Mouse (Mus musculus) cerebellum, adult 9-10 months (tissue): Measurements from ENCODE around the gene Tmem100.

Source experiments
- DNase-seq: peaks from one replicate; pipeline ENCODE4 v3.0.0; 2022

Tmem100 gene

DNA sequence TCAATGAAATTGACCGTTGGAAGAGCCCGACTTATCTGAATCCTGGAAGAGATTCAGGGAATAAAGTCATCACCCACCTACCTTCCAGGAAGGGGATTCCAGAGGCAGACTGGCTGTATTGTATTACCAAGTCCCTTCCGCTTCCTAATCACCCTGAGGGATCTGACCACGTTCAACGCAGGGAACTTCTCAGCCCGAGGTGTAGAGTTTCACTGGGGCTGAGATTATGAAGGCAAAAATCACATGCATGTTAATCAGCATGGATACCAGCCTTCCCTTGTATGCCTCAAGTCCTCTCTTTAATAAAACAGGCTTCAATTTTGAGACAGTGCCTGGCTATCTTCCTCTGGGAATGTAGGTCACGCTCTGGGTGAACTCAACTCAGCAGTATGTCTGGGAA is 14.9 kb upstream of the Tmem100 start:
- DNase-seq = no peak

DNA sequence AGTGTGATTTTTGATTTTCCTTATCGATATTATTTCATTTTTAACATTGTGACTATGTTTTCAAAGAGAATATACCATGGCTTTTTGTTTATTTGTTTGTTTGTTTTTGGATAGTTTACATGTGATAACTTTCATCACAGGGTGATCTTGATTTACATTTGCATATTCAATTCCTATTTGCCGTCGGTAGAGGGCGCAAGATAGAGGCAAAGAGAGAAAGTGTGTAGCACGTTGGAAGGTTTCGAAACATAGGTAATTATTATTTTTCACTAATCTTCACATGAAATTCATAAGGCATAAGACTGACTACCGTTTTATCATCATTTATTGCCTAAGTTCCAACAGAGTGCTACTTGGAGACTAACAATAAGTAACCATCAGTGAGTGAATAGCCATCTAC is 11.0 kb upstream of the Tmem100 start:
- DNase-seq = peak; percentile 23

DNA sequence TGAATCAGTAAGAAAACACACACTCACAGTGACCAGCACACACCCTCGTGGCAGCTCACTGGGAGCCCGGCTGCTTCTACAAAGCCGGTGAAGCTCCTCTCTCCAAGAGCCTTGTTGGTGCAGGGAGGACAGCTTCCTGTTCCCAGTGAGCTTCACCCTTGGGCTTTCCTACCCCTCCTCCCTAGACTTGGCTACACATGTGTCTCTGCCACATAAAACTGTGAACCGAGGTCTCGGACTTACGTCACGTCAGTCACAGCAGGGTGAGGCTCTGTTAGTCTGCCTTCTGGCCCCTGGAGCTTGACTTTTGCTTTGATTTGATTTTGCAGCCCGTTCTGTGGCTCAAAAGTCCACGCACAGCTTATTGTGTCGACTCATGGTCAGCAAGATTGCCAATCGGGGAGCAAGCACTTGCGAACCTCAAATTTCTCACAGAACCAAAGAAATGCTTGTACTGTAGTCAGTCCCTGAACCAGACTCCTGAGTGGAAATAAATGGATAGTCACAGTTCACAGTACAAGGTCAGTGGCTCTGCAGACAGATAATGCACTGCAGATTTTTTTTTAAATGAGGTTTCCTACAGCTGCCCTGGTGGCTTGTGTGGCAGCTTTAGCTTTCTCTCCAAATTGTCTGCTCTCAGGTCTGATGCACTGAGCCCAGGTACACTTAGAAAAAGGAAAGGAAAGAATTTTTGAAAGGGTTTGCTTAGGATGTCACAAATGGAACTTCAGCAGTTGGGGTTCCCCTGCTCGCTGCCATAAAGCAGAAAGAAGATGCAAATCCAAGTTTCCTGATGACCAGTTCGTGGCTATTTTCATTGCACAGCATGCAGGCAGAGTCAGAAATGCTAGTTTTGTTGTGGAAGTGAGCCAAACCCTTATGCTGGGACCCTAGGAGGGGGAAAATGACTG is 4.0 kb upstream of the Tmem100 start:
- DNase-seq = no peak

DNA sequence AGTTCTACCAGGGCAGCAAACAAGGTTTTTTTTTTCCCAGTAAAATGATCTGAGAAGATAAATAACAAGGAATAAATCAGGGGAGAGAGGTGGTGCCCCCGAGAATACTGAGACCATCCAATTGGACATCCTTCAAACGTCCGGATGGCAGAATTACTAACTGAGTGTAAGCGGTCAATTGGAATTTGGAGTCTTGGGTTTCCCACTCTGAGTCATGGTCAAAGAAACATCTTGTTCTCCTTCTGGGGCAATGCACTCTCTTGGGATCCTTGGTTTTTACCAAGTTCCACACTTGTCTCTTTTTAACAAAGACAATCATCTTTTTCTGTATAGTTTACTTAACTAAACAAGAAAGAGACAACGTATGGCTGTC is 3.4 kb upstream of the Tmem100 start:
- DNase-seq = no peak

DNA sequence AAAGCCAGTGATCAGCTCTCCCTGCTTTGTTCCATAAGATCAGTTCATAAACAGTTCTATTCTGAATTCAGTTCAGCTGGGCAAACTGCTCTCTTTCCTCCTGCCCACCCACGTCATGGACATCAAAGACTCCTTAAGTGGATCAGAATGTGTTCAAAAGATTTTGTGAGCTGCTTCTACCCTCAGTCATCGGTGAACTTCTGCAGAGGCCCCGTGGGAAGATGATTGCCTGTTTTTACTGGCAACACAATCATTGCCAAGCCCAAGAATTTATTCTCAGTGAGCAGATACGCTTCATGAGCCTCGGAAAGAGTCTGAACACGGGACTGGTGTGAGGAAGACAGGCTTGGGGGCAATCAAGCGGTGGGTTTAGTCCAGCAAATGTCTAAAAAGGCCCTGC is 2.9 kb upstream of the Tmem100 start:
- DNase-seq = no peak

DNA sequence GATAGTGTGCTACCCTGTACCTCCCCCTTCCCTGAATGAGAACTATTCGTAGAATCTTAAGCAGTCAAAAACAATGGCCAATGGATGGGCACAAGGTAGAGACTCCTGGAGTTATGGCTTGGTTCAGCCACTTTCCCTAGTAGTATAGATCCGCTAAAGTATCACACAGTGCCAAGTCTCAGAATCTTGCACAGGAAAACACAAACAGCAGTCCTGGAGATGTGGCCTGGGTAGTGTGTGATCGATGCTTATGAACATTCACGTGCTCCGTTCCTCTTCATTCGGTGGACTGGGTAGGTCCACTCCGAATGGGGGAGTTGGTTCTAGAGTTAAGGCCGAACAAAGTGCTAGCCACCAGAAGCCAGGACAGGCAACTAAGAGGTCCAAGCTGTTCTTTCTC is 1.4 kb upstream of the Tmem100 start:
- no peak for DNase-seq

DNA sequence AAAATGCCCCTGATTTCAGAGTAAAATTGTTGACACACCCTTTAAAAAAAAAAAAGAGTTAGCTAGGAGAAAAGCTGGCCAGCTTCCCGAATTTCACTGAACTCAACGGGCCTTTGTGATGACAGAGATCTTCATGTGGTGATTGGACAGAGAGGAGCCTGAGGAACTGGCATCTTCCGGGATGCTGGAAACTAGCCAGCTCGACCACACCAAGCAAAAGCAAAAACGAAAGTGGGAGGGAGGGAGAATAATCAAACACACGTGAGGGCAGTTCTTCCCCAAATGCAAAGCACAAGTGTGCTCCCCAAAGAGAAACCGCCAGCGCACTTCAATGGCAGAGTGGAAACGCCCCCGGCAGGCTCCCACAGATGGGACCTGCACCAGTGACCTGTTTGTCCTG is 794 bp upstream of the Tmem100 start:
- no peak for DNase-seq

DNA sequence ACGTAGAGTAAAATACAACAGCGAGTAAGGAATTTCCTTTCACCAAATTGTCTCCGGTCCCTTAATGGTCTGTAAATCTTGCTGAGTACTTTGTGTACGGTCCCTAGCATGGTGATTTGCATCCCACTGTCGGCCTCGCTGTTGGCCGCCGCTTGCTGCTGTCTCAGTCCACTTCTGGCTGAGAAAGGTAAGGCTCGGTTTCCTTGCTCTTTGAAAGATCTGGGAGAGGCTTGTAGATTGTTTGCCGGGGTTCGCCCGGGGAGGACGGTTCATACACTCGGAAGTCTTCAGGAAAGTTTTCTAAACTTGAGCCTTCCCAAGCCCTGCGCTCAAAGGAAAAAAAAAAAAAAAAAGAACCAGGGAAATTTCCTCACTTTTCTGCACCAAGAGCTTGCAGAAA is 409 bp downstream of the Tmem100 start:
- no peak for DNase-seq

DNA sequence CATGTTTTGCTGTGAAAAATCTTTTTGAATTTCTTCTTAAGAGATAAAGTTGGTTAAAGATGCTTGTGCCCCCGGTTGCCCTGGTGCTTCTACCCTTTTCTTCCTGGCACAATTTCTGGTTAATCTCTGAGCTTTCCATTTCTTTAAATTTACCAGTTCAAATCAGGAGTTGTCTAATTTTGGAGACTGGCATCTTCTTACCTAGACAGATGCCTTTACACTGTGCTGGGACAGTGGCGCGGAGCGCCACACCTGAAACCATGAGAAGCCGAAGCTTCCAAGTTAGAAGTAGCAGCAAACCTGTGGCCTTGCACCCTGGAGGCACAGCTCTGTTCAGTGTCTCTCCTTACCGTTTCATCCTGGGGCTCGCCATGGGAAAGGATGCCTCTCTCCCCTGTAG is 928 bp downstream of the Tmem100 start:
- DNase-seq = no peak

DNA sequence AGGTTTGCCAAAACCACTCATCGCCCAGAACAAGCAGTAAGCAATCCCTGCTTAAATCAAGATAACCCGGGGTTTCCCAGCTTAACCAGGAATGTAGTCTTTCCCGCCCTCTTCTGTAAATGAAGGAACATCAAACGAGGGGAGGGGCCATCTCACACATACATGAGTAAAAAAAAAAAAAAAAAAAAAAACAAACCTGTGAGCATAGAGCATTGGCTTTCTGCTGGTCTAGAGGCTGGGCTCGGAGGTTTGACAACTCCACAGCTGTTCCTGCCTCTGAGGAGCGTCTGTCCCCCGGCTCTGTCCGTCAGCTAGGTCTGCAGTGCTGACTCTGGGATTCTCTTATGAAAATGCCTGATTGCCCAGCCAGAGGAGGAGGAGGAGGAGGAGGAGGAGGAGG is 2.7 kb downstream of the Tmem100 start:
- no peak for DNase-seq

DNA sequence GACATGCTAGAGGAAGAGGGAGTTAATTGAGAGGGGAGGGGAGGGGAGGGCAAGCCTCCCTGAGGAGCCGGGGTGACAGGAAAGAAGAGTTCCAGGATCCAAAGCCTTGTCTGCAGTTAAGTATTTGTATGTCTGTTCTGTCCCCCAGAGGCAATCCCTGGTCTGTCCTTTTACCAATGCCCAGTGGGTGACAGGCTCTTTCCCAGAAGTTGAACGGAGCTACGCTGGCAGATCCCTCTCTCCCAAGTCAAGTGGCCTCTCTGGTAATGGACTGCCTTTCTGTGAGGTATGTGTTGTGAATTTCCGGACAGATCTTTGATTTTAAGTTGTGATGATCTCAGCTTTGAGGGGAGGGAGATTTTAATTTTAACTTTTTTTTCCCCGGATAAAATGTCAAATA is 3.3 kb downstream of the Tmem100 start:
- DNase-seq = no peak

DNA sequence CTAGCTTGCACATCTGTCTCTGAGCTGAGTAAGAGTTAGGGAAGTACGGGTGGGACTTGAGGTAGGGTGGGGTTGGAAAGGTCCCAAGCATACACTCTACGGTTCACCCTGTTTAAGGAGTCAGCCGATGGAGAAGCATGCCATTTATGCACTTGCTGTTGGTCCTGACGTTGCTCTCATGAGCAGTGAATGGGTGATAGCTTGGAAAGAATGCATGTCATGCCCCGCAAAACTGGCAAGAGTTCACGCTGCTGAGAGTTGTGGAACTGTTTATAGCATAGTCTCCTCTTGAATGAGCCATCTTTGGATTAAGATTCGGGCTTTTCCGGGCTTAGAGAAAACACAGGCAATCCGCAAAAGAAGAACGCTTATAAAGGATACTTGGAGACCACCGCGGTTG is 4.5 kb downstream of the Tmem100 start:
- DNase-seq = no peak

DNA sequence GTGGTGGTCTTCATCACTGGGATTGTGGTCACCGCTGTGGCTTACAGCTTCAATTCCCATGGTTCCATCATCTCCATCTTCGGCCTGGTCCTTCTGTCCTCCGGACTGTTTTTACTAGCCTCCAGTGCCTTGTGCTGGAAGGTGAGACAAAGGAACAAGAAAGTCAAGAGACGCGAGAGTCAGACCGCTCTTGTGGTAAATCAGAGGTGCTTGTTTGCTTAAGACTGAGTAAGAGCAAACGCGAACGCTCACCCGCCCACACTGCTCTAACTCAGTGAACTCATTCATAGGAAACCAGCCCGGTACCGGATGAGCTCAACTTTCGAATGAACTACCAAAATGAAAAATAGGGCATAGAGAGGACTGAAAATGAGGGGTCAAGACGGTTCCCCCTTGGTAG is 5.4 kb downstream of the Tmem100 start:
- no peak for DNase-seq

DNA sequence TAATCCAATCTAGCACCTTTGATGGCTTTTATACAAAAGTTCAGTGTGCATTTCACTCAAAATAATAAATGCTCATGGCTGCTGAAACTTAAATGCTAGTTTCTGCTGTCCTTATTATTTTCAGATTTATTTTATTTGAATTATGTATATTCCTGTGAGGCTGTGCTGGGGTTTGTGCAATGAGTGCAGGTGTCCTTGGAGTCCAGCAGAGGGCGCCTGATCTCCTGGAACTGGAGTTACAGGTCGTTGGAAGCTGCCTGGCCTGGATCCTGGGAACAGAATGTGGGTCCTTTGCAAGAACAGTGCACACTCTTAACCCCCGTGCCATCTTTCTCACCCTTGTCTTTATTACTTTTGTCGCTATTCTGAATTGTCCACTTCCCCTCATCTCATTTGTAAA is 6.3 kb downstream of the Tmem100 start:
- no peak for DNase-seq

DNA sequence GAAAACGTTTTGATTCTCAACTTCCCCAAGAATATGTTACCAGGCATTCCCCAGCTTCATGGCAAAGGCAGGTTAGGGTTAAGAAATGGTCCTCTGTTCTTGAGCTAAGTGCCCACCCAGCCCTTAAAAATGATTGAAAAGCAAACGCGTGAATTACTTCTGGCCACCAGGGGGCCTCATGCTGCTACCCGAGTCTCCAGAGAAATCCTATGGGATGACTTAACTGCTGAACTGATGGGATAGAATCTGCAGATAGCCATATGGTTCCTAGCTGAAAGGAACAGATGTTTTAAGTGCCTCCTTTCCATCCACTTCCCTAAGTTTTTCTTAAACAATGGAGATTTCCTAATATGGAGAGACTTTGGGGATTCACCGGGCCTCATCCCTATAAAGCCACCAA is 7.9 kb downstream of the Tmem100 start:
- DNase-seq = no peak

DNA sequence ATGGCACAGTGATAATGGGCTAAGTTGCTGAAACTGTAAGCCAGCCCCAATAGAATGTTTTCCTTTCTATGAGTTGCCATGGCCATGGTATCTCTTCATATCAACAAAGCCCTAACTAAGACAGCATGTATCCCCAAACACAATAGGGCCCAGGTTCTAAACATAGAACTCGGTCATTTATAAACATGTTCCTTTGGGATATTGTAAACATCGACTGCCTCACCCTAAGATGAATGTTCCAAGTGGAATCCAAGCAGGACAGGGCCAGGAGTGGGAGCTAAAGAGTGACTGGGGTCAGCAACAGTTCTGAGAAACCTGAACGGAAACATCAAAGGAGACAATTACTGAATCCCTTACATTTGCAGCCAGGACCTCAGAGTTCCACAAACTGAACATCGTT is 14.3 kb downstream of the Tmem100 start:
- no peak for DNase-seq

DNA sequence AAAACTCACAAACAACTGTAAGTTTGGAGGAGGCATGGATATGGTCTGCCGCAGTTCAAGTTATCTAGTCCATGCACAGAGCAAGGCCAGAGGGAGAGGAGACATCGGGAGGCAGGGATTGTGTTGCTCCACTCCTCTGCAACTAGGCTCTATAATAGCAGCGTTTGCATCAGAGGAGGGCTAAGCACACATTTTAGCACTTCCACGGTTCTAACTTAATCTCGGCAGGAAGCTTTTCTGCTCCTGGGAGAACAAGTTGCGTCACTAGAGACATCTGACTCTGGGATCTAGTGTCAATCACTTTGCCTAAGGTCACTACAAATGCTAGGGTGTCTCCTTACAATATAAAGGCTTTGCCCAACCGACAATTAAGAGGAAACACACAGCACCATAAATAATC is 16.1 kb downstream of the Tmem100 start:
- DNase-seq = no peak

DNA sequence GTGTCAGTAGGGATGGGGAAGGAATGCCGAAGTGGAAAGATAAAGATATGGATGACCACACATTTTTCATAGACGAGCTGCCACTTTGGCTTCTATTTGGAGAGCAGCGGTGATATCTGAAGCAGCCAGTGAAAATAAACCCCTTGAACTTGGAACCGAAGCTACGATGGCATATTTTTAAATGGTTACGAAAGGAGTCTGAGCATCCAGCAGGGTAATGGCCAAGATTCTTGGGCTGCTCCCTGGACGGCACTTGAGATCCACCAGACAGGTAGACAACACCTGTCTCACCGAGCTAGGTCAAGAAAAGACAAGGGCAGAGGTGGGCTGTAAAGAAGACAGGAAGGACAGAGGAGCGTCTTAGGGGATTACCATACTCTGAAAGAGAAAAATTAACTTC is 17.1 kb downstream of the Tmem100 start:
- no peak for DNase-seq

DNA sequence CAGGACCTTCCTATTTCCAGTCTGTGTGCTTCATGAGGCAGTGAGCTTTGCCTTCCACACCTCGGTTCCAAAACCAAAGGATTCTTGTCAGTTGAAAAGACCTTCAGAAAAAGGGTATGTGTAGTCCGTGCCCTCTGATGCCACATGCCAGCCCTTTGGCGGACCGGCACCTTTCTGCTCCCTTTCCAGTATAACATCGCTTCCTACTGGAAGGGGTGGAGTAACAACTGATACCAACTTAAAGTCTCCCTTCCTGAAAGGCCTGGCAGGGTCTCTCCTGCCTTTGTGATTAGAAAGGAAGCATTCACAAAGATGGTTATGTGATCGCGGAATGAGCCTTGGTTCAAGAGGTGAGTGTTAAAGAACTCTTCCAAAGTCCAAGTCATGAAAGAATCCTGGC is 19.9 kb downstream of the Tmem100 start:
- no peak for DNase-seq

DNA sequence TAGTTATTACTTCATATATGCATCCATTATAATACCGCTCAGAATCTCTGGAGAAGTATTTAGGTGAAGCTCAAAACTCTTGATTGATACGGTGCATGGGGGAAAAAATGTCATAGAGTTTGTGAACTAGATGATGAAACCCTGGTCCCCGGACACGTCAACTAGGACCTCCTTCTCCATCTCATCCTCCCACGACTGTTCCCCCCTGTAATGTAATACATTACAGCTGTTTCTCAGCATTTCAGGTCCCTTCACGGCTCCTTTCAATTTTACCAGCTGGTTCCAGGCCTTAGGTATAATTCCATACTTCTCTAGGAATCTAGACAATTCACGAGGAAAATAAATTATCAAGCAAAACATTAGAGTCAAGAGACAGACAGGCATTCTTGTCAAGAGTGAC is 22.6 kb downstream of the Tmem100 start:
- no peak for DNase-seq

DNA sequence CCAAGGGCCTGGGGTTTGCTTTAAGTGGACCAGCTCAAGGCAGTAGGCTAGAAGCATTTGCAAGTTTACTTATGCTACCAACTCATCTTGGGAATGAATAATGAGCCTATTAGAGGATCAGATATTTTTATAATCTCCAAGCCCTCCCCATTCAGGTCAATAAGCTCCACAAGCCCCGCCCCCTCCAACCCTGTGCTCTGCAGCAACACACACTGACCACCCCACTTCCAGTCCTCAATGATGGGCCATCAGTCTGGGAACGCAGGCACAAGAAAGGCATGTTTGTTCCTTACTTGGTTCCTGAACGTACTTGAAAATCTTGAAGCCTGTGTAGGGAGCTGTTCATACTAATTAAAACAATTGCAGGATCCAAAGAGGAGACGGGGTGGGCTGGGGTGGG is 23.7 kb downstream of the Tmem100 start:
- no peak for DNase-seq

DNA sequence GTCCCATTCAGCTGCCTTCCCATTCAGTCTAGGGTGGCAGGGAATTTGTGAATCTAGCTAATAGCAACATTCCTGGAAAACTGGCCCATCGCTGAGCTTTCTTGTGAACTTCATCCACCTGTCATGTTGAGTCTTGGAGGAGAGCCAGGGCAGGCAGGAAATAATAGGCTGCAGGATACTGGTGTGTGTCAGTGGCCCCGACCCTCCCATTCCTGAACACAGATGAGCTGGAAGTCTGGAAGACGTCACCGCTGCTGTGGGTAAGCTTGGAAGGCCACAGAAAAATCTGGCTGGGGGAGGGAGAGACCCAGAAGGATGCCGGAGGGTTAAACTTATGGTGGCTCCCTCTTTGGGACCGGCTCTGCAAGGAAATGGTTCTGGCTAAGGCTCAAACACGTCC is 24.3 kb downstream of the Tmem100 start:
- DNase-seq = no peak

DNA sequence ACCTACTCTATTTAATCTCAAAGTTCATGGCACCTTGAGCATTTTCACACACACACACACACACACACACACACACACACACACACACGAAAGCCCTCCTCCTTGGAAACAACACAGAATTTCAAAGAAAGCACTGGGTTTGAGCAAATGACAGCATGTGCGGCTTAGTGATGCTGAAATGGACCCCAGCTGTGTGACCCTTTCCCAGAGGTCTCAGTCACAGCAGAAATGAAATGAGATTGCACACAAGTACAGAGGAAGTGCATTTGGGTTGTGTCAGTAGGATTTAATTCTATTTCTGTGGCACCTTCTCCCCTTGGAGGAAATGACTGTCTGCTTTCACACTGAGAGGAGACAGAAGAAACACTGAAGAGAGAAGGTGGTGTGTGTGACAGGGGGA is 26.9 kb downstream of the Tmem100 start:
- DNase-seq = no peak

DNA sequence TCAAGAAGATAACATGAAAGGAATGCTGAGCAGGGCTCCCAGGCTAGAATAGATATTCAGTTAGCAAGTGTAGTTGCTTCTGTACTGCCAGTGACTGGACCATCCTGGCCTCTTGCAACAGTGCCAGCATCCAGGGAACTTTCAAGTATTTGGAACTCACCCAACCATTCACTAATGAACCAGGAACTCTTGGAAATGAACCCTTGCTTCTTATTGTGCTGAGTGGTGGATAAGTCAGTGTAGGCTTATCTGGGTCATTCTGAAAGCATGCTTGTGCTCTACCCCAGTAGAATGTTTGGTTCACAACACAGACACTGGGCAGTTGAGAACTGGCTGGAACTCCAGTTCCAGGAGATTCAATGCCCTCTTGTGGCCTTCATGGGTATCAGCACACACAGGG is 29.1 kb downstream of the Tmem100 start:
- DNase-seq = no peak

DNA sequence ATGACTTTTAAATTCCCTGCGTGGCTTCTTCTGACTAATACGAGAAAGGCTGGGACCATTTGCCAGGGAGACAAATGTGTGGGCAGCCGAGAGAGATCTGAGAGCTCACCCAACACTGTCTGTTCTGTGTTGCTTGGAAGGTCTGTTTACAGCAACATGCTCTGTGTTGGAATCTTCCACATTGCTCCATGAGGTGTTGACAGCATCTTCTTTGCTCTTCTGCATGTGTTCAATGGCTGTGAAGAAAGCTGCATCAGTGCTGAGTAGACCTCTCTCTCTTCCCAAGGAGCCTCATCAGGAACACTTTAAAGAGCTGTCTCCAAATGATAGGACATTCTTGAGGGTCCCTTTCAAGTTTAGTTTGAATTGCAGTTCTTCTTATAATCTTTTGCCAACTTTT is 32.5 kb downstream of the Tmem100 start:
- no peak for DNase-seq
